Mouse (Mus musculus) heart, embryonic 12.5 days (tissue): Measurements from ENCODE around the gene Spdye4a. TPM values are rescaled to one million over a fixed set of nuclear protein-coding genes. Genes with fewer than 3 reads are reported as not detected.
"Not testable (repeated sequence)": the region's sequence is repeated elsewhere in the genome, so short reads cannot be mapped to it uniquely, and the experiment has no call there.

ENCODE experiments used
- ATAC-seq: fragments of 200-750 bp; cut with Nextera tagmentation; 2 replicates; pipeline ENCODE4 v1.8.0; 2017; ENCODE audit warnings: moderate TSS enrichment, moderate library complexity; ENCODE audit not compliant: insufficient number of reproducible peaks, low FRiP score
- H3K27ac ChIP-seq: fragments of 300-500 bp; sonication (generic); 2 replicates; pipeline ENCODE4 v1.5.1; 2016; ENCODE audit warnings: mild to moderate bottlenecking, moderate library complexity; ENCODE audit not compliant: poor library complexity, severe bottlenecking
- H3K27me3 ChIP-seq: fragments of 300-500 bp; sonication (generic); replicated peaks from 2 replicates; pipeline ENCODE4 v1.6.1; 2016; ENCODE audit warnings: mild to moderate bottlenecking, moderate library complexity
- H3K36me3 ChIP-seq: fragments of 300-500 bp; sonication (generic); 2 replicates; pipeline ENCODE4 v1.6.1; 2016; ENCODE audit warnings: mild to moderate bottlenecking, moderate library complexity
- H3K4me1 ChIP-seq: fragments of 300-500 bp; sonication (generic); replicated peaks from 2 replicates; pipeline ENCODE4 v1.6.1; 2016; ENCODE audit warnings: mild to moderate bottlenecking
- H3K4me2 ChIP-seq: fragments of 300-500 bp; sonication (generic); 2 replicates; pipeline ENCODE4 v1.6.1; 2016; ENCODE audit warnings: mild to moderate bottlenecking, moderate library complexity
- H3K4me3 ChIP-seq: fragments of 300-500 bp; sonication (generic); 2 replicates; pipeline ENCODE4 v1.5.1; 2016; ENCODE audit warnings: mild to moderate bottlenecking
- H3K9ac ChIP-seq: fragments of 300-500 bp; sonication (generic); 2 replicates; pipeline ENCODE4 v1.6.1; 2016; ENCODE audit warnings: mild to moderate bottlenecking, moderate library complexity
- H3K9me3 ChIP-seq: fragments of 300-500 bp; sonication (generic); replicated peaks from 2 replicates; pipeline ENCODE4 v1.6.1; 2016; ENCODE audit warnings: mild to moderate bottlenecking, moderate library complexity
- WGBS: fragments of 180-500 bp; shearing (Covaris S2); methylation state at CpG from one replicate; pipeline ENCODE4 v1.1.7; 2016; 5-methylcytosine and 5-hydroxymethylcytosine counted together
- polyA plus RNA-seq: library from polyadenylated mRNA; unstranded; fragments of >200 nt; fragmentation: Nextera tagmentation; extraction: Ambion mirVana; gene quantifications from 2 replicates; pipeline ENCODE4 v1.2.1, GENCODE M21; 2016

The Spdye4a gene
- polyA plus RNA-seq, 1 experiment from 2014 or later: not detected

DNA sequence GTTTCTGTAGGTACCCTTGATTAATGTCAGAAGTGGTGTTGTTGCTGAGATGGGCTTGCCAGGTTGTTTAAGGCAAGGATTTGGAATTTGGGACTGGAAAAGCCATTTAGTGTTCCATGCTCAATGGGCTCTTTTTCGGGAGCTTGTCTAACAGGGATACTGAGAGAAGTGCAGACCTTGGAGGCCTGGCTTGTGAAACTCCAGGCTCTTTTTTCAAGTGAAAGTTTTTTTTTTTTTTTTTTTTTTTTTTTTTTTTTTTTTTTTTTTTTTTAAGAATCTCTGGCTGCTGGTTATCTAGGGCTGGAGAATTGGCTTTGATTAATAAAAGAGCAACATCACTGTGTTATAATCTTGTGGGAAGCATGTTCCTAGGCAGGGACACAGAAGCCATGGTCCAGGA lies 4.4 kb downstream of the Spdye4a start:
- no peak overlapping the region for H3K4me3 ChIP-seq
- no peak overlapping the region for H3K4me2 ChIP-seq
- H3K9ac ChIP-seq: no peak overlapping the region
- no peaks in the 10 kb centered on the region for H3K36me3 ChIP-seq
- no peak overlapping the region for H3K27ac ChIP-seq
- H3K27me3 ChIP-seq: no peaks in the 10 kb centered on the region; the same call in 1 of the 2 replicates
- 72% methylated on average over 1 of the region's 1 CpGs for WGBS
- H3K4me1 ChIP-seq: no peaks in the 10 kb centered on the region
- ATAC-seq: no peak
- H3K9me3 ChIP-seq: no peaks in the 10 kb centered on the region

DNA sequence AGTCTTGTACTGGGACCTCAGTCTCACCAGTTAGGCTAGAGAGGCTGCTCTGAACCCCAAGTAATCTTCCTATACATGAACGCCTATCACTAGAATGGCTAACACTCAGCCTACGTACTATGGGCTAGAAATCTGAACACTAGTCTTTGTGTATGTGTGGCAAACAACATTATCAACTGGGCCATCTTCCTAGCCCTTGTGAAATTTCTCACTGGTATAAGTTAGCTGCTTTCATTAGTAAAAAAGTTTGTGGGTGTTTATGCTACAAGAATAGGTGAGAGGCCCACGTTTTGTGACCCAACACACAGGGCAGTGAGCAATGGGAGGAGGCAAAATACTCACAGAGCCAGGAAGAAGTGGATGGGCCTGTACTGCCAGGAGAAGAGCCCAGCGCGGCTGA lies 5.7 kb downstream of the Spdye4a start:
- Histone ChIP-seq H3K36me3 (no peaks in the 10 kb centered on the region), H3K4me1 (no peaks in the 10 kb centered on the region), H3K4me2 (no peak overlapping the region), H3K27ac (no peak overlapping the region), H3K4me3 (no peak overlapping the region), H3K27me3 (no peaks in the 10 kb centered on the region; the same call in 1 of the 2 replicates), H3K9me3 (no peaks in the 10 kb centered on the region), H3K9ac (no peak overlapping the region)
- 64% methylated on average over 5 of the region's 5 CpGs for WGBS
- ATAC-seq: no peak

DNA sequence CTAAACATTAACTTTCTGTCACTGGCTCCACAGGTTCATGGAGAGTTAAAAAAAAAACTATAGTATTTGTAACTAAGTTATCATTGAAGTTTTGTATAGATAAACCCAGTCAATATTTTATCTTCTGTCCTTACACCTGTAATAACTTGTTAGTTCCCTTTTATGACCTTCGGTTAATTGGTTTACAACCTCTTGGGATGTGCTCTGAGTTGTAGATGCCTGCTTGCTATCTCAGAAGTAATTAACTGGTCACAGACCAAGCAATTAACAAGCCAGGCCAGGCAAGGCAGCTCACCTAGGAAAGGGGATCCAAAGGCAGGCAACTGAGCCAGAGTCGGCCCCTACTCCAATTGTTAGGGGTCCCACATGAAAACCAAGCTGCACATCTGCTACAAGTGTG lies 12.9 kb downstream of the Spdye4a start:
- ATAC-seq: no peak
- Histone ChIP-seq H3K27ac (no peak overlapping the region), H3K9ac (no peak overlapping the region), H3K4me1 (no peaks in the 10 kb centered on the region), H3K4me3 (no peak overlapping the region), H3K36me3 (no peaks in the 10 kb centered on the region), H3K9me3 (peaks cover 2% of the 10 kb centered on the region), H3K4me2 (no peak overlapping the region), H3K27me3 (peaks cover 6% of the 10 kb centered on the region)
- WGBS: 73% methylated on average over 2 of the region's 2 CpGs

GRCm38 (mm10) chr5:143205015-143205414 lies 21.7 kb downstream of the Spdye4a start:
- H3K4me3 ChIP-seq: no peak overlapping the region
- H3K9ac ChIP-seq: no peak overlapping the region
- H3K27me3 ChIP-seq: no peaks in the 10 kb centered on the region
- no peaks in the 10 kb centered on the region for H3K4me1 ChIP-seq
- H3K4me2 ChIP-seq: no peak overlapping the region
- H3K36me3 ChIP-seq: no peaks in the 10 kb centered on the region
- H3K27ac ChIP-seq: no peak overlapping the region
- 66% methylated on average over 3 of the region's 3 CpGs for WGBS
- H3K9me3 ChIP-seq: peaks cover 14% of the 10 kb centered on the region
- ATAC-seq: no peak

GRCm38 (mm10) chr5:143196506-143196905 lies 30.2 kb downstream of the Spdye4a start:
- no peak overlapping the region for H3K4me3 ChIP-seq
- no peak overlapping the region for H3K4me2 ChIP-seq
- WGBS: 83% methylated on average over 4 of the region's 4 CpGs
- ATAC-seq: no peak
- H3K27me3 ChIP-seq: peaks cover 12% of the 10 kb centered on the region; the same call in 1 of the 2 replicates
- no peak overlapping the region for H3K9ac ChIP-seq
- H3K36me3 ChIP-seq: no peaks in the 10 kb centered on the region
- no peak overlapping the region for H3K27ac ChIP-seq
- no peaks in the 10 kb centered on the region for H3K4me1 ChIP-seq
- no peaks in the 10 kb centered on the region for H3K9me3 ChIP-seq

DNA sequence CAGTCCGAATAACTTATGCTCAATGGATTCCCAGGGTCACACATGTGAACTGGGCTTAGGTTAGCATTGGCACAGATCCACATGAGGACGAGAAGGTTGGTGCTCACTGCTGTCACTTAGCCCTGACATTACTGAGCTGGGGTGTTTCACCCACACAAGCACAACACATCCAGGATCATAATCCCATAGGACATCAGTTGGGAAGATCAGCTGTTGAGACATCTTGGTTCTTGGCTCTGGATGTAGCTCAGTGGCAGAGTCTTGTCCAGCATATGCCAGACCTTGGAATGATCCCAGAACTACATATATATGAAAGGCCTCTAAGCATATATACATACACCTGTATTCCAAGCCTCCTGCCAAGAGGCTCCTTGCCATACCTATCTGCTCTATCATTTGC lies 31.5 kb downstream of the Spdye4a start:
- no peak overlapping the region for H3K4me2 ChIP-seq
- no peak overlapping the region for H3K27ac ChIP-seq
- no peak overlapping the region for H3K4me3 ChIP-seq
- no peaks in the 10 kb centered on the region for H3K4me1 ChIP-seq
- 65% methylated on average over 2 of the region's 2 CpGs for whole genome bisulfite sequencing
- ATAC-seq: no peak
- H3K9ac ChIP-seq: no peak overlapping the region
- H3K27me3 ChIP-seq: peaks cover 12% of the 10 kb centered on the region; the same call in 1 of the 2 replicates
- H3K9me3 ChIP-seq: no peaks in the 10 kb centered on the region
- no peaks in the 10 kb centered on the region for H3K36me3 ChIP-seq

DNA sequence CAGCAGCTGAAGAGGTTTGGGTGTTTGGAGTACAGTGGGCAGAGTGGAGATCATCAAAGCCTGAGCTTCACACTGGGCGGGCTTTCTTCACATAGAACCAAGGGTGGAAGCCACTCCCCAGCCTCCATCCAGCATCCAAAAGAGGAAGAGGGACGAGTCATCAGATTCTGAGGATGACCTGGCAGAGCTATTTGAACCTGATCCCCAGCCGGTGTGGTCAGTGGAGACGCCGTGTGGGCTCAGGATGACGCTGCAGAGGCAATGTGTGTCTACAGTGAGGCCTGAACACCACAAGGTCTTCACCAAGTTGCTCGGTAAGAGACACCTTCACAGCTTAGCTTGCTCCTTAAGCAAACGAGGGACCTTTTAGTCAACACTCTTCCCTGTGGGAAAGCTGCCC lies 31.9 kb downstream of the Spdye4a start:
- not testable (repeated sequence) for H3K9ac ChIP-seq, H3K9me3 ChIP-seq, H3K27ac ChIP-seq, ATAC-seq, H3K36me3 ChIP-seq, H3K4me3 ChIP-seq, H3K4me1 ChIP-seq, H3K4me2 ChIP-seq
- 58% methylated on average over 8 of the region's 8 CpGs for WGBS
- H3K27me3 ChIP-seq: peaks cover 12% of the 10 kb centered on the region; the same call in 1 of the 2 replicates

DNA sequence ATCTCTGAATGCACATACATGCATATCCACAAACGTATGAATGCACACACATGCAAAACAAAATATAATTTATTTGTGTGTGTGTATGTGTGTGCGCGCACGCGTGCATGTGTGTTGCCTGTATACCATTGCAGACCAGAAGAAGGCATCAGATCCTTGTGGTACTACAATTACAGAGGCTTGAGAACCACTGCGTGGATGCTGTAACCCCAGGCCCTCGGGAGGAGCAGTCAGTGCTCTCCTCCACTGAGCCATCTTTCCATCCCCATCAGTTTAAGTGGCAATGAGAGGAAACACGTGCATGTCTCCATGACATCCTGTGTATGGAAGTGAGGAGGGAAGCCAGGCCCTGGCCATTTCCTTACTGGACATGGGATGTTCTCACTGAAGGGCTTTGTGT lies 33.9 kb downstream of the Spdye4a start:
- no peak overlapping the region for H3K27ac ChIP-seq
- H3K4me1 ChIP-seq: no peaks in the 10 kb centered on the region
- H3K4me3 ChIP-seq: no peak overlapping the region
- H3K9ac ChIP-seq: no peak overlapping the region
- peaks cover 12% of the 10 kb centered on the region; the same call in 1 of the 2 replicates for H3K27me3 ChIP-seq
- ATAC-seq: no peak
- no peaks in the 10 kb centered on the region for H3K9me3 ChIP-seq
- WGBS: 75% methylated on average over 8 of the region's 8 CpGs
- no peaks in the 10 kb centered on the region for H3K36me3 ChIP-seq
- no peak overlapping the region for H3K4me2 ChIP-seq

GRCm38 (mm10) chr5:143188014-143188413 lies 38.7 kb downstream of the Spdye4a start:
- not testable (repeated sequence) for H3K27ac ChIP-seq, H3K9me3 ChIP-seq, H3K27me3 ChIP-seq, ATAC-seq, H3K4me2 ChIP-seq, H3K36me3 ChIP-seq, H3K9ac ChIP-seq, H3K4me3 ChIP-seq, H3K4me1 ChIP-seq
- WGBS: 67% methylated on average over 1 of the region's 1 CpGs

DNA sequence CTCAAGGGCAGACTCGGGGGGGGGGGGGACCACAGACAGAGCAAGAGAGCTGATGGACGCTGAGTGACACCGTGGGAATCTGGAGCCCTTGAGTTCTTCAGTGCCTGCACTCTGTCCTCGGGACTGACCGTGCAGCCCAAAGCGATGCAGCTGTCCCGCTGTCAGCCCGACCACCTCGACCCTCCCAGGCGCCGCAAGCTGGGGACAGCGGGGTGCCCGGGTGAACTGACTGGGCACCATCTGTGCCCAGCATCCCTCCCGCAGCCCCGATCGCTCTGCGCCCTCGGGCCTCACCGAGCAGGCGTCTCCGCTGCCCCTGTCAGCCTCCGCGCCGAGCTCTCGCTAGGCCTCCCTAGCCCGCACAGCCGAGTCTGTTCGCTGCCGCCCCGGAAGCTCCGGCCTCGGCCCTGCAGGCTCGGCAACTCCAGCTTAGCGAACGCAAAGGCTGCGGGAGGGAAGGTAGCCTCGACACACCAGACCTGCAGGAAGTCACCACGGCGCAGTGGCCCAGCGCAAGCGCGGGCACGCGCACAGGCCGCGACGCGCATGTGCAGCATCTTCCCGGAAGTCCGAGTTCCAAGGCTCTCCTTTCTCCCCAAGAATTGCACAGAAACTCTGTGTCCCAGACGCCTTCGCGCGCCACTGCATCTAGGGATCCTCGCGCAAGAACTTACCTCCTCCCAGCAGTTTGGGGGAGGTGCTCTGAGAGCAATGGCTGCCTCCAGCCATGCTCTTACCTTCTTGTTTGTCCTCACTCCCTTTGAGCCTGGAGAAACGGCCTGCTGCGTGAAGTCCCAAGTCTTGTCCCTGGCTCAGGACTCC lies 46.2 kb downstream of the Spdye4a start, which contains the start of the genes Rbak and Spdye4b:
TSS of gene Rbak (minus strand) at position 521 of the 822 bp plus-strand sequence.
TSS of gene Spdye4b (plus strand) at position 763 of the 822 bp plus-strand sequence.
- Histone ChIP-seq H3K36me3 (peaks cover 37% of the 10 kb centered on the region), H3K4me2 (peak within 1 kb of the TSS; percentile 91), H3K9me3 (peaks cover 10% of the 10 kb centered on the region), H3K27ac (peak within 1 kb of the TSS; percentile 79), H3K4me3 (peak within 1 kb of the TSS; percentile 84), H3K27me3 (no peaks in the 10 kb centered on the region), H3K4me1 (peaks cover 17% of the 10 kb centered on the region), H3K9ac (peak within 1 kb of the TSS; percentile 96)
- WGBS: under 1% methylated on average over 58 of the region's 58 CpGs
- peak; percentile 93 for ATAC-seq

DNA sequence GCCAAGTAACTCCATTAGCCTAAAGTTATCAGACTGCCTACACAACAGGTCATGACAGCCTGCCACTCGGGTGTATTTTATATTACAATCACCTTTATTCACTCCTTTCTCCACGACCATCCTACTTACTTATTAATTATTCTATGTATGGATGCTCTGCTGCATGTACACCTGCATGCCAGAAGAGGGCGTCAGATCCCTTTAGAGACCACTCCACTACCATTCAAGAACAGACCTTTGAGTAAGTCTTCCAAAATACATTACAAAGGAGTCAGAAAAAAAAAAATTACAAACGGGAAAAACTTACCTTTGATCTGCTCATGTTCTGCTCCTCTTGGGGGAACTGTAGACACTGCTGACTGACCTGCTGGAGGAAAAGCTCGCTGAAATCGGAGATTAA lies 47.5 kb downstream of the Spdye4a start:
- no peak for ATAC-seq
- peaks cover 17% of the 10 kb centered on the region for H3K4me1 ChIP-seq
- 31% methylated on average over 6 of the region's 6 CpGs for WGBS
- no peak overlapping the region for H3K9ac ChIP-seq
- H3K27ac ChIP-seq: no peak overlapping the region
- peaks cover 12% of the 10 kb centered on the region for H3K9me3 ChIP-seq
- peaks cover 50% of the 10 kb centered on the region for H3K36me3 ChIP-seq
- peak overlapping the region; percentile 91 for H3K4me2 ChIP-seq
- H3K27me3 ChIP-seq: no peaks in the 10 kb centered on the region
- H3K4me3 ChIP-seq: 0 out of 2 replicates have a peak overlapping the region, but pooled peaks have one; percentile 84
